Mouse (Mus musculus) liver, embryonic 13.5 days (tissue): Measurements from ENCODE around the gene Atp5h. TPM values are rescaled to one million over a fixed set of nuclear protein-coding genes. Genes with fewer than 3 reads are reported as not detected.
A peak's percentile ranks its signal among the peaks of the same experiment; 100 is the strongest.
"Not testable (repeated sequence)": the region's sequence is repeated elsewhere in the genome, so short reads cannot be mapped to it uniquely, and the experiment has no call there.

Experiments used
- ATAC-seq: fragments of 200-750 bp; cut with Nextera tagmentation; 2 replicates; pipeline ENCODE4 v1.8.0; 2017; ENCODE audit warnings: low read depth, mild to moderate bottlenecking, moderate number of reproducible peaks, moderate library complexity
- DNase-seq: peaks from one replicate; pipeline ENCODE4 v3.0.0; 2022
- H3K27ac ChIP-seq: fragments of 300-500 bp; sonication (generic); 2 replicates; pipeline ENCODE4 v1.5.1; 2015; ENCODE audit warnings: moderate library complexity, mild to moderate bottlenecking, inconsistent platforms
- H3K27me3 ChIP-seq: fragments of 300-500 bp; sonication (generic); 2 replicates; pipeline ENCODE4 v1.6.1; 2015; ENCODE audit warnings: mild to moderate bottlenecking, inconsistent platforms
- H3K36me3 ChIP-seq: fragments of 300-500 bp; sonication (generic); 2 replicates; pipeline ENCODE4 v1.6.1; 2015; ENCODE audit warnings: mild to moderate bottlenecking, inconsistent platforms
- H3K4me1 ChIP-seq: fragments of 300-500 bp; sonication (generic); replicated peaks from 2 replicates; pipeline ENCODE4 v1.6.1; 2015; ENCODE audit warnings: inconsistent platforms
- H3K4me2 ChIP-seq: fragments of 300-500 bp; sonication (generic); 2 replicates; pipeline ENCODE4 v1.6.1; 2015; ENCODE audit warnings: inconsistent platforms, mild to moderate bottlenecking, moderate library complexity
- H3K4me3 ChIP-seq: fragments of 300-500 bp; sonication (generic); replicated peaks from 2 replicates; pipeline ENCODE4 v1.5.1; 2015; ENCODE audit warnings: mild to moderate bottlenecking, inconsistent platforms
- H3K9ac ChIP-seq: fragments of 300-500 bp; sonication (generic); 2 replicates; pipeline ENCODE4 v1.6.1; 2015; ENCODE audit warnings: mild to moderate bottlenecking, inconsistent platforms
- H3K9me3 ChIP-seq: fragments of 300-500 bp; sonication (generic); replicated peaks from 2 replicates; pipeline ENCODE4 v1.6.1; 2016; ENCODE audit warnings: inconsistent platforms
- WGBS: fragments of 180-500 bp; shearing (Covaris S2); methylation state at CpG from one replicate; pipeline ENCODE4 v1.1.7; 2015; ENCODE audit not compliant: insufficient replicate concordance; 5-methylcytosine and 5-hydroxymethylcytosine counted together
- polyA plus RNA-seq: library from polyadenylated mRNA; unstranded; fragments of >200 nt; fragmentation: Nextera tagmentation; extraction: Ambion mirVana; gene quantifications from 2 replicates; pipeline ENCODE4 v1.2.1, GENCODE M21; 2015

Atp5h gene
- polyA plus RNA-seq, 1 experiment from 2014 or later = 633 TPM

- WGBS = 57% methylated on average over 34 of the region's 34 CpGs
- ATAC-seq (no peak), DNase-seq (no peak)
- Histone ChIP-seq H3K27me3 (peaks cover 23% of the 10 kb centered on the region), H3K4me1 (peaks cover 5% of the 10 kb centered on the region; the same call in 1 of the 2 replicates), H3K27ac (no peak overlapping the region), H3K4me3 (peak overlapping the region; percentile 30), H3K9me3 (no peaks in the 10 kb centered on the region), H3K4me2 (peak overlapping the region; percentile 45), H3K9ac (no peak overlapping the region), H3K36me3 (no peaks in the 10 kb centered on the region)
Measured at GRCm38 (mm10) chr11:115393721-115394325, 25.9 kb downstream of the Atp5h start.

GRCm38 (mm10) chr11:115391358-115391757 lies 28.4 kb downstream of the Atp5h start:
- Histone ChIP-seq H3K27me3 (peaks cover 23% of the 10 kb centered on the region), H3K27ac (no peak overlapping the region)
- WGBS = 68% methylated on average over 7 of the region's 7 CpGs

GRCm38 (mm10) chr11:115386859-115387258 lies 32.9 kb downstream of the Atp5h start:
- not testable (repeated sequence) for H3K4me2 ChIP-seq, ATAC-seq, H3K36me3 ChIP-seq, H3K9ac ChIP-seq, H3K9me3 ChIP-seq, H3K4me3 ChIP-seq, H3K27ac ChIP-seq, H3K4me1 ChIP-seq, DNase-seq
- H3K27me3 ChIP-seq = peaks cover 50% of the 10 kb centered on the region
- 69% methylated on average over 3 of the region's 3 CpGs for WGBS

More at GRCm38 (mm10) chr11:115391358-115391757, 28.4 kb downstream of the Atp5h start:
- H3K4me3 ChIP-seq = no peak overlapping the region
- H3K9me3 ChIP-seq = no peaks in the 10 kb centered on the region
- H3K9ac ChIP-seq = no peak overlapping the region
- H3K4me1 ChIP-seq = peaks cover 5% of the 10 kb centered on the region; the same call in 1 of the 2 replicates
- H3K36me3 ChIP-seq = no peaks in the 10 kb centered on the region
- DNase-seq (no peak), ATAC-seq (no peak)
- no peak overlapping the region for H3K4me2 ChIP-seq

- ATAC-seq (no peak), DNase-seq (no peak)
- Histone ChIP-seq H3K27ac (0 out of 2 replicates have a peak overlapping the region, but pooled peaks have one; percentile 20), H3K4me3 (no peak overlapping the region), H3K36me3 (no peaks in the 10 kb centered on the region), H3K9ac (no peak overlapping the region), H3K4me1 (no peaks in the 10 kb centered on the region), H3K27me3 (peaks cover 69% of the 10 kb centered on the region), H3K4me2 (no peak overlapping the region), H3K9me3 (no peaks in the 10 kb centered on the region)
- WGBS = 61% methylated on average over 5 of the region's 5 CpGs
Measured at GRCm38 (mm10) chr11:115384587-115384986, 35.2 kb downstream of the Atp5h start.

- WGBS = 53% methylated on average over 16 of the region's 16 CpGs
- no peaks in the 10 kb centered on the region for H3K9me3 ChIP-seq
- ATAC-seq (no peak), DNase-seq (no peak)
- H3K9ac ChIP-seq = no peak overlapping the region
- H3K27ac ChIP-seq = peak overlapping the region; percentile 20; the same call in 1 of the 2 replicates
- no peak overlapping the region for H3K4me3 ChIP-seq
- H3K27me3 ChIP-seq = peaks cover 73% of the 10 kb centered on the region
- H3K4me1 ChIP-seq = no peaks in the 10 kb centered on the region
- peak overlapping the region; percentile 70 for H3K4me2 ChIP-seq
- H3K36me3 ChIP-seq = no peaks in the 10 kb centered on the region
Measured at GRCm38 (mm10) chr11:115383701-115384474, 35.9 kb downstream of the Atp5h start.

- Histone ChIP-seq H3K27me3 (peaks cover 73% of the 10 kb centered on the region), H3K36me3 (no peaks in the 10 kb centered on the region), H3K4me2 (peak overlapping the region; percentile 70), H3K9me3 (no peaks in the 10 kb centered on the region), H3K9ac (0 out of 2 replicates have a peak overlapping the region, but pooled peaks have one; percentile 59), H3K4me3 (peak overlapping the region; percentile 60), H3K27ac (no peak overlapping the region), H3K4me1 (no peaks in the 10 kb centered on the region)
- 30% methylated on average over 5 of the region's 5 CpGs for WGBS
- DNase-seq (no peak), ATAC-seq (no peak)
Measured at GRCm38 (mm10) chr11:115382891-115383290, 36.9 kb downstream of the Atp5h start.

- DNase-seq = peak; percentile 29
- H3K27ac ChIP-seq = no peak within 1 kb of the TSS
- H3K36me3 ChIP-seq = no peaks in the 10 kb centered on the region
- H3K9ac ChIP-seq = peak within 1 kb of the TSS; percentile 59
- H3K27me3 ChIP-seq = peaks cover 76% of the 10 kb centered on the region
- no peaks in the 10 kb centered on the region for H3K4me1 ChIP-seq
- ATAC-seq = peak; percentile 61
- H3K4me3 ChIP-seq = peak within 1 kb of the TSS; percentile 60
- H3K9me3 ChIP-seq = no peaks in the 10 kb centered on the region
- H3K4me2 ChIP-seq = peak within 1 kb of the TSS; percentile 70
- 1% methylated on average over 76 of the region's 76 CpGs for WGBS
Measured at GRCm38 (mm10) chr11:115381743-115382539, 37.8 kb downstream of the Atp5h start, which contains the start of gene Cdr2l. TSS of gene Cdr2l (plus strand) at chr11:115381916.

GRCm38 (mm10) chr11:115381276-115381675 lies 38.5 kb downstream of the Atp5h start:
- DNase-seq = no peak
- Histone ChIP-seq H3K27me3 (peaks cover 77% of the 10 kb centered on the region), H3K36me3 (no peaks in the 10 kb centered on the region), H3K9ac (no peak overlapping the region), H3K4me3 (peak overlapping the region; percentile 60), H3K9me3 (no peaks in the 10 kb centered on the region), H3K27ac (no peak overlapping the region), H3K4me1 (no peaks in the 10 kb centered on the region), H3K4me2 (peak overlapping the region; percentile 70)
- WGBS = 36% methylated on average over 9 of the region's 9 CpGs
- ATAC-seq = no peak

GRCm38 (mm10) chr11:115377854-115378253 lies 41.9 kb downstream of the Atp5h start:
- Histone ChIP-seq H3K4me2 (no peak overlapping the region), H3K27ac (no peak overlapping the region), H3K27me3 (peaks cover 79% of the 10 kb centered on the region), H3K9me3 (no peaks in the 10 kb centered on the region), H3K4me1 (peaks cover 5% of the 10 kb centered on the region), H3K36me3 (no peaks in the 10 kb centered on the region), H3K4me3 (no peak overlapping the region), H3K9ac (no peak overlapping the region)
- no peak for DNase-seq
- ATAC-seq = no peak
- WGBS = 72% methylated on average over 7 of the region's 7 CpGs

GRCm38 (mm10) chr11:115377254-115377653 lies 42.5 kb downstream of the Atp5h start:
- peaks cover 5% of the 10 kb centered on the region for H3K4me1 ChIP-seq
- no peak overlapping the region for H3K4me2 ChIP-seq
- H3K27me3 ChIP-seq = peaks cover 79% of the 10 kb centered on the region
- no peak overlapping the region for H3K27ac ChIP-seq
- H3K4me3 ChIP-seq = no peak overlapping the region
- H3K36me3 ChIP-seq = no peaks in the 10 kb centered on the region
- no peaks in the 10 kb centered on the region for H3K9me3 ChIP-seq
- no peak overlapping the region for H3K9ac ChIP-seq
- no peak for DNase-seq
- WGBS = 67% methylated on average over 4 of the region's 4 CpGs
- ATAC-seq = no peak

- 40% methylated on average over 7 of the region's 7 CpGs for WGBS
- H3K36me3 ChIP-seq = no peaks in the 10 kb centered on the region
- no peak for ATAC-seq
- H3K9me3 ChIP-seq = no peaks in the 10 kb centered on the region
- DNase-seq = no peak
- no peak overlapping the region for H3K4me2 ChIP-seq
- peaks cover 79% of the 10 kb centered on the region for H3K27me3 ChIP-seq
- H3K4me3 ChIP-seq = no peak overlapping the region
- no peak overlapping the region for H3K9ac ChIP-seq
- H3K4me1 ChIP-seq = peaks cover 5% of the 10 kb centered on the region
- H3K27ac ChIP-seq = no peak overlapping the region
Measured at GRCm38 (mm10) chr11:115376722-115377121, 43.0 kb downstream of the Atp5h start.
